Mouse (Mus musculus) heart, embryonic 14.5 days (tissue): ENCODE measurements around the gene Cfap100. TPM values are rescaled to one million over a fixed set of nuclear protein-coding genes. Genes with fewer than 3 reads are reported as not detected.
A peak's percentile ranks its signal among the peaks of the same experiment; 100 is the strongest.

Source experiments
- ATAC-seq: fragments of 200-750 bp; cut with Nextera tagmentation; 2 replicates; pipeline ENCODE4 v1.8.0; 2017; ENCODE audit warnings: low read depth, moderate TSS enrichment; ENCODE audit not compliant: insufficient number of reproducible peaks, insufficient read depth, low FRiP score
- H3K27ac ChIP-seq, 2 experiments: fragments of 200-500 bp in 1 of 2; fragments of 300-500 bp in 1 of 2; sonication (generic) in 1 of 2; replicated peaks in 1 of 2; 2 replicates each; pipeline ENCODE4 v1.5.1; 2012 to 2014; ENCODE audit warnings: low read depth in 2 of 2, low read length in 2 of 2, control low read depth in 1 of 2, mild to moderate bottlenecking in 1 of 2, mixed read lengths in 1 of 2; ENCODE audit not compliant: control insufficient read depth in 1 of 2, insufficient read depth in 1 of 2
- H3K27me3 ChIP-seq: fragments of 300-500 bp; sonication (generic); 2 replicates; pipeline ENCODE4 v1.6.1; 2014; ENCODE audit warnings: mild to moderate bottlenecking, low read length, control low read depth; ENCODE audit not compliant: control insufficient read depth, insufficient read depth
- H3K36me3 ChIP-seq: fragments of 300-500 bp; sonication (generic); 2 replicates; pipeline ENCODE4 v1.6.1; 2014; ENCODE audit warnings: mild to moderate bottlenecking, control low read depth, low read length, mixed read lengths; ENCODE audit not compliant: control insufficient read depth, insufficient read depth
- H3K4me1 ChIP-seq, 2 experiments: fragments of 200-500 bp in 1 of 2; fragments of 300-500 bp in 1 of 2; sonication (generic) in 1 of 2; 2 replicates each; pipeline ENCODE4 v1.6.1; 2012 to 2014; ENCODE audit warnings: low read length in 2 of 2, control low read depth in 1 of 2, mixed read lengths in 1 of 2; ENCODE audit not compliant: control insufficient read depth in 2 of 2, insufficient read depth in 2 of 2
- H3K4me2 ChIP-seq: fragments of 300-500 bp; sonication (generic); 2 replicates; pipeline ENCODE4 v1.6.1; 2014; ENCODE audit warnings: mild to moderate bottlenecking, low read length
- H3K4me3 ChIP-seq, 2 experiments: fragments of 200-500 bp in 1 of 2; fragments of 300-500 bp in 1 of 2; sonication (generic) in 1 of 2; 2 replicates each; pipeline ENCODE4 v1.5.1; 2012 to 2014; ENCODE audit warnings: low read length in 2 of 2, mild to moderate bottlenecking in 2 of 2, control low read depth in 1 of 2, low read depth in 1 of 2, moderate library complexity in 1 of 2; ENCODE audit not compliant: control insufficient read depth in 1 of 2, insufficient read depth in 1 of 2
- H3K9ac ChIP-seq: fragments of 300-500 bp; sonication (generic); 2 replicates; pipeline ENCODE4 v1.6.1; 2014; ENCODE audit warnings: mild to moderate bottlenecking, low read length
- H3K9me3 ChIP-seq: fragments of 300-500 bp; sonication (generic); 2 replicates; pipeline ENCODE4 v1.6.1; 2016; ENCODE audit warnings: low read length, control low read depth; ENCODE audit not compliant: control insufficient read depth
- WGBS: fragments of 180-500 bp; shearing (Covaris S2); extraction: QIAGEN DNeasy Blood & Tissue Kit; methylation state at CpG from one replicate; pipeline ENCODE4 v1.1.7; 2014; 5-methylcytosine and 5-hydroxymethylcytosine counted together
- polyA plus RNA-seq: library from polyadenylated mRNA; unstranded; fragments of >200 nt; fragmentation: Nextera tagmentation; extraction: Ambion mirVana; gene quantifications from 2 replicates; pipeline ENCODE4 v1.2.1, GENCODE M21; 2014

Cfap100 gene
- polyA plus RNA-seq, 1 experiment from 2014 or later, result 0.30 TPM

- Histone ChIP-seq H3K9me3 (no peaks in the 10 kb centered on the region), H3K4me2 (no peak overlapping the region), H3K27ac (no peak overlapping the region), H3K36me3 (peaks cover 19% of the 10 kb centered on the region), H3K4me3 (no peak overlapping the region), H3K4me1 (peaks cover 14 to 21% of the 10 kb centered on the region in 2 experiments), H3K27me3 (no peaks in the 10 kb centered on the region), H3K9ac (no peak overlapping the region; the same call in 1 of the 2 replicates)
- WGBS, result 66% methylated on average over 4 of the region's 4 CpGs
- ATAC-seq, result no peak
Observed at GRCm38 (mm10) chr6:90472079-90472478, 43.5 kb upstream of the Cfap100 start.

GRCm38 (mm10) chr6:90470947-90471541, 42.4 kb upstream of the Cfap100 start:
- WGBS, result 39% methylated on average over 12 of the region's 12 CpGs
- Histone ChIP-seq H3K27me3 (no peaks in the 10 kb centered on the region), H3K9me3 (no peaks in the 10 kb centered on the region), H3K9ac (peak overlapping the region; percentile 8; the same call in 1 of the 2 replicates), H3K36me3 (peaks cover 28% of the 10 kb centered on the region), H3K27ac (peak overlapping the region; percentile 19 to 73), H3K4me2 (no peak overlapping the region), H3K4me3 (no peak overlapping the region), H3K4me1 (peaks cover 10 to 16% of the 10 kb centered on the region in 2 experiments; a peak in 3 of 4 replicates)
- ATAC-seq, result peak; percentile 35; the same call in 1 of the 2 replicates

GRCm38 (mm10) chr6:90470255-90470654, 41.7 kb upstream of the Cfap100 start:
- no peak overlapping the region for H3K4me3 ChIP-seq
- H3K27ac ChIP-seq, result no peak overlapping the region
- peaks cover 10 to 16% of the 10 kb centered on the region in 2 experiments; a peak in 3 of 4 replicates for H3K4me1 ChIP-seq
- H3K27me3 ChIP-seq, result no peaks in the 10 kb centered on the region
- H3K9ac ChIP-seq, result no peak overlapping the region
- H3K4me2 ChIP-seq, result no peak overlapping the region
- H3K36me3 ChIP-seq, result peaks cover 26% of the 10 kb centered on the region
- ATAC-seq, result no peak
- 84% methylated on average over 2 of the region's 2 CpGs for WGBS
- no peaks in the 10 kb centered on the region for H3K9me3 ChIP-seq

GRCm38 (mm10) chr6:90469041-90469440, 40.4 kb upstream of the Cfap100 start:
- H3K4me1 ChIP-seq, result peaks cover 14 to 22% of the 10 kb centered on the region in 2 experiments
- H3K27ac ChIP-seq, result no peak overlapping the region
- H3K36me3 ChIP-seq, result peaks cover 26% of the 10 kb centered on the region
- no peak overlapping the region for H3K9ac ChIP-seq
- 88% methylated on average over 6 of the region's 6 CpGs for WGBS
- no peaks in the 10 kb centered on the region for H3K27me3 ChIP-seq
- no peak overlapping the region for H3K4me2 ChIP-seq
- no peaks in the 10 kb centered on the region for H3K9me3 ChIP-seq
- ATAC-seq, result no peak
- no peak overlapping the region for H3K4me3 ChIP-seq

- H3K4me3 ChIP-seq, result no peak overlapping the region
- H3K4me1 ChIP-seq, result peaks cover 17 to 27% of the 10 kb centered on the region in 2 experiments
- H3K27me3 ChIP-seq, result no peaks in the 10 kb centered on the region
- no peak overlapping the region for H3K27ac ChIP-seq
- ATAC-seq, result no peak
- no peak overlapping the region for H3K9ac ChIP-seq
- H3K36me3 ChIP-seq, result peaks cover 22% of the 10 kb centered on the region
- 28% methylated on average over 1 of the region's 1 CpGs for WGBS
- H3K4me2 ChIP-seq, result no peak overlapping the region
- no peaks in the 10 kb centered on the region for H3K9me3 ChIP-seq
Observed at GRCm38 (mm10) chr6:90468216-90468615, 39.6 kb upstream of the Cfap100 start.

- WGBS, result 89% methylated on average over 12 of the region's 12 CpGs
- H3K4me3 ChIP-seq, result no peak overlapping the region
- no peak overlapping the region for H3K27ac ChIP-seq
- H3K27me3 ChIP-seq, result peaks cover under 1% of the 10 kb centered on the region; the same call in 1 of the 2 replicates
- peaks cover 22% of the 10 kb centered on the region for H3K36me3 ChIP-seq
- no peaks in the 10 kb centered on the region for H3K9me3 ChIP-seq
- H3K4me1 ChIP-seq, result peaks cover 19 to 31% of the 10 kb centered on the region in 2 experiments
- no peak for ATAC-seq
- no peak overlapping the region for H3K4me2 ChIP-seq
- H3K9ac ChIP-seq, result no peak overlapping the region
Observed at GRCm38 (mm10) chr6:90466847-90467410, 38.3 kb upstream of the Cfap100 start.

GRCm38 (mm10) chr6:90466079-90466478, 37.5 kb upstream of the Cfap100 start:
- WGBS, result 80% methylated on average over 10 of the region's 10 CpGs
- Histone ChIP-seq H3K27ac (no peak overlapping the region), H3K9ac (no peak overlapping the region), H3K27me3 (peaks cover 9% of the 10 kb centered on the region), H3K4me1 (peaks cover 15 to 22% of the 10 kb centered on the region in 2 experiments), H3K9me3 (no peaks in the 10 kb centered on the region), H3K4me2 (no peak overlapping the region), H3K36me3 (peaks cover 22% of the 10 kb centered on the region), H3K4me3 (no peak overlapping the region)
- no peak for ATAC-seq
